Mouse (Mus musculus) embryonic facial prominence, embryonic 14.5 days (tissue): ENCODE measurements around the gene Ube2d3. TPM values are rescaled to one million over a fixed set of nuclear protein-coding genes. Genes with fewer than 3 reads are reported as not detected.
A peak's percentile ranks its signal among the peaks of the same experiment; 100 is the strongest.
"Not testable (repeated sequence)": the region's sequence is repeated elsewhere in the genome, so short reads cannot be mapped to it uniquely, and the experiment has no call there.

ENCODE experiments used
- ATAC-seq: fragments of 200-750 bp; cut with Nextera tagmentation; 2 replicates; pipeline ENCODE4 v1.8.0; 2017; ENCODE audit warnings: low read depth, moderate number of reproducible peaks, moderate TSS enrichment
- DNase-seq: peaks from one replicate; pipeline ENCODE4 v3.0.0-alpha.2; 2015; ENCODE audit warnings: low spot score
- H3K27ac ChIP-seq: fragments of 300-500 bp; sonication (generic); replicated peaks from 2 replicates; pipeline ENCODE4 v1.5.1; 2014; ENCODE audit warnings: low read depth, mild to moderate bottlenecking, low read length, moderate library complexity
- H3K27me3 ChIP-seq: fragments of 300-500 bp; sonication (generic); replicated peaks from 2 replicates; pipeline ENCODE4 v1.6.1; 2014; ENCODE audit warnings: low read length; ENCODE audit not compliant: control insufficient read depth, insufficient read depth
- H3K36me3 ChIP-seq: fragments of 300-500 bp; sonication (generic); 2 replicates; pipeline ENCODE4 v1.6.1; 2014; ENCODE audit warnings: low read length, mixed read lengths; ENCODE audit not compliant: control insufficient read depth, insufficient read depth
- H3K4me1 ChIP-seq: fragments of 300-500 bp; sonication (generic); 2 replicates; pipeline ENCODE4 v1.6.1; 2014; ENCODE audit warnings: antibody characterized with exemption, low read length; ENCODE audit not compliant: control insufficient read depth, insufficient read depth
- H3K4me2 ChIP-seq: fragments of 300-500 bp; sonication (generic); 2 replicates; pipeline ENCODE4 v1.6.1; 2014; ENCODE audit warnings: low read depth, mild to moderate bottlenecking, low read length, moderate library complexity, mixed read lengths
- H3K4me3 ChIP-seq: fragments of 300-500 bp; sonication (generic); 2 replicates; pipeline ENCODE4 v1.5.1; 2014; ENCODE audit warnings: low read depth, mild to moderate bottlenecking, low read length
- H3K9ac ChIP-seq: fragments of 300-500 bp; sonication (generic); 2 replicates; pipeline ENCODE4 v1.6.1; 2014; ENCODE audit warnings: low read depth, mild to moderate bottlenecking, low read length, moderate library complexity, mixed read lengths
- H3K9me3 ChIP-seq: fragments of 300-500 bp; sonication (generic); 2 replicates; pipeline ENCODE4 v1.6.1; 2016; ENCODE audit warnings: low read length; ENCODE audit not compliant: control insufficient read depth
- WGBS: fragments of 180-500 bp; shearing (Covaris S2); extraction: QIAGEN DNeasy Blood & Tissue Kit; methylation state at CpG from one replicate; pipeline ENCODE4 v1.1.7; 2014; 5-methylcytosine and 5-hydroxymethylcytosine counted together
- polyA plus RNA-seq: library from polyadenylated mRNA; unstranded; fragments of >200 nt; fragmentation: Nextera tagmentation; extraction: Ambion mirVana; gene quantifications from 2 replicates; pipeline ENCODE4 v1.2.1, GENCODE M21; 2014

Gene Ube2d3
- polyA plus RNA-seq, 1 experiment from 2014 or later, result 506 TPM

DNA sequence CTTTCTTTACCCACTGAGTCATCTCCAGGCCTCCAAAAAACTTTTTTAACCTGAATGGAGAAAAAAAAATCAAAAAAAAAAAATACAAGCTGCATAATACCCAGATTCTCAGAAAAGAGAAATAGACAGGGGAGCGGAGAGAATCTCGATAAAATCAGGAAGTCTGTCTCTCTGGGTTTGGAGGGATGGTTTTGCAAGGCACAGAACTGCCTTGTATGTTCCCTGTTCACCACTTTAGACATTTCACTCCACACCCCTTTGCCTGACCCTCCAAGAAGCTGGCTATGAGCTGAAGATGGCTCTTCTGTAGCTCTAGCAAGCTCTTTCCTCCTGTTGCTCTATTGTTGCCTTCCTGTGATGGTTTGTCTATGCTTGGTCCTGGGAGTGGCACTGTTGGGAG is 39.0 kb downstream of the Ube2d3 start:
- no peaks in the 10 kb centered on the region for H3K9me3 ChIP-seq
- H3K36me3 ChIP-seq, result no peaks in the 10 kb centered on the region
- H3K4me2 ChIP-seq, result no peak overlapping the region
- no peak overlapping the region for H3K27ac ChIP-seq
- no peak overlapping the region for H3K9ac ChIP-seq
- WGBS, result 91% methylated on average over 2 of the region's 2 CpGs
- DNase-seq, result no peak
- no peaks in the 10 kb centered on the region for H3K27me3 ChIP-seq
- H3K4me3 ChIP-seq, result no peak overlapping the region
- no peaks in the 10 kb centered on the region for H3K4me1 ChIP-seq
- ATAC-seq, result no peak

GRCm38 (mm10) chr3:135479090-135479489 is 41.1 kb downstream of the Ube2d3 start:
- H3K4me1 ChIP-seq, H3K36me3 ChIP-seq, DNase-seq, H3K27me3 ChIP-seq, H3K27ac ChIP-seq, H3K4me2 ChIP-seq, H3K9ac ChIP-seq, H3K9me3 ChIP-seq, ATAC-seq, H3K4me3 ChIP-seq: not testable (repeated sequence)
- 82% methylated on average over 5 of the region's 5 CpGs for WGBS

DNA sequence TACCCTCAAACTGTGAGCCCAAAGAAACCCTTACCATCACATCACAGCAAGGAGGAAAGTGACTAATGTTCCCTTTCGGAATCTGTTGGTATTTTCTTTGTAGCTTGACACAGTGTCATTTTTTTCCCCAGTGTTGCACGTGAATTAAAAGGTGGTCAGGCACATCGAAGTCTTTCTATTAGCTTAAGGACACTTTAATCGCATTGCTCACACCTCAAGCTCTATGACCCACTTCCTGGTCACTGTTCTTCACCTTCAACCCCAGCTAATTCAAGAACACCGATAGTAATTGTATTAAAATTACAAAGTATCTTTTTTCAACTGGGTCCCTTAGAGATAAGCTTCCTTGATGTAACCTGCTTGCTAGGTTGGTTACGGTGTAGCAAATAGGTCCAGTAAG is 42.8 kb downstream of the Ube2d3 start:
- Histone ChIP-seq H3K27me3 (no peaks in the 10 kb centered on the region), H3K27ac (no peak overlapping the region), H3K9me3 (no peaks in the 10 kb centered on the region), H3K4me3 (no peak overlapping the region), H3K9ac (no peak overlapping the region), H3K4me2 (no peak overlapping the region), H3K4me1 (no peaks in the 10 kb centered on the region; the same call in 1 of the 2 replicates), H3K36me3 (no peaks in the 10 kb centered on the region)
- WGBS, result 85% methylated on average over 6 of the region's 6 CpGs
- ATAC-seq (no peak), DNase-seq (no peak)

GRCm38 (mm10) chr3:135481608-135482007 is 43.7 kb downstream of the Ube2d3 start:
- 79% methylated on average over 3 of the region's 3 CpGs for WGBS
- no peak for ATAC-seq
- no peak for DNase-seq

GRCm38 (mm10) chr3:135484650-135485049 is 46.7 kb downstream of the Ube2d3 start:
- H3K4me3 ChIP-seq, result peak overlapping the region; percentile 57; the same call in 1 of the 2 replicates
- not testable (repeated sequence) for H3K9me3 ChIP-seq, H3K27me3 ChIP-seq, DNase-seq, H3K36me3 ChIP-seq, H3K9ac ChIP-seq, H3K27ac ChIP-seq, H3K4me1 ChIP-seq, ATAC-seq
- WGBS, result 85% methylated on average over 15 of the region's 15 CpGs
- peak overlapping the region; percentile 97 for H3K4me2 ChIP-seq

More at GRCm38 (mm10) chr3:135481608-135482007, 43.7 kb downstream of the Ube2d3 start:
- H3K27me3 ChIP-seq, result no peaks in the 10 kb centered on the region
- no peaks in the 10 kb centered on the region for H3K9me3 ChIP-seq
- H3K27ac ChIP-seq, result no peak overlapping the region
- H3K4me1 ChIP-seq, result no peaks in the 10 kb centered on the region; the same call in 1 of the 2 replicates
- no peak overlapping the region for H3K4me2 ChIP-seq
- H3K4me3 ChIP-seq, result no peak overlapping the region
- H3K9ac ChIP-seq, result no peak overlapping the region
- H3K36me3 ChIP-seq, result no peaks in the 10 kb centered on the region

GRCm38 (mm10) chr3:135485128-135485899 is 47.4 kb downstream of the Ube2d3 start, which contains the start of gene Manba:
Gene Manba, plus strand, starts transcription at chr3:135485611.
- Histone ChIP-seq H3K9ac (peak within 1 kb of the TSS; percentile 62), H3K4me2 (peak within 1 kb of the TSS; percentile 97), H3K9me3 (no peaks in the 10 kb centered on the region), H3K4me1 (no peaks in the 10 kb centered on the region; the same call in 1 of the 2 replicates), H3K27ac (no peak within 1 kb of the TSS), H3K27me3 (no peaks in the 10 kb centered on the region), H3K36me3 (no peaks in the 10 kb centered on the region), H3K4me3 (peak within 1 kb of the TSS; percentile 57)
- 2% methylated on average over 39 of the region's 48 CpGs for WGBS
- DNase-seq (peak; percentile 67), ATAC-seq (peak; percentile 96)

- no peak for DNase-seq
- Histone ChIP-seq H3K27ac (no peak overlapping the region), H3K9me3 (no peaks in the 10 kb centered on the region), H3K36me3 (no peaks in the 10 kb centered on the region), H3K4me2 (peak overlapping the region; percentile 97), H3K4me1 (no peaks in the 10 kb centered on the region; the same call in 1 of the 2 replicates), H3K27me3 (no peaks in the 10 kb centered on the region), H3K4me3 (peak overlapping the region; percentile 57), H3K9ac (peak overlapping the region; percentile 62)
- ATAC-seq, result no peak
- WGBS, result 18% methylated on average over 9 of the region's 9 CpGs
Measured at GRCm38 (mm10) chr3:135485900-135486241, 47.9 kb downstream of the Ube2d3 start.

DNA sequence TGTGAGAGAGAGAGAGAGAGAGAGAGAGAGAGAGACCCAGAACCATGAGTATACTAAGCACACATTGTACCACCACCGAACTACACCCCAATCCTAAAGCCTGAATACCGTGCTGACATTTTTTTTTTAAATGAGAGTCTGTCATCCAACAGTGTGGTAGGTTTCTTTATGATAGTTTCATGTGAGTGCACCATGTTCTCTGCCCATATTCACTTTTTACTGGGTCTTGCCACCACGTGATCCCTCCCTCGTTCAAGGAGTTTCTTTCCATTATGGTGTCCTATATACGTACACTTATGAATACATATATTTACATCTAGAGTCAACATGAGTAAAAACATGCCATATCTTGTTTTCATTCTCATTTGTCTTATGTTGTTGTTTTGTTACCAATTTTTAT is 48.4 kb downstream of the Ube2d3 start:
- no peak overlapping the region for H3K27ac ChIP-seq
- 81% methylated on average over 5 of the region's 5 CpGs for WGBS
- no peaks in the 10 kb centered on the region for H3K9me3 ChIP-seq
- no peaks in the 10 kb centered on the region for H3K27me3 ChIP-seq
- peak overlapping the region; percentile 97 for H3K4me2 ChIP-seq
- 0 out of 2 replicates have a peak overlapping the region, but pooled peaks have one; percentile 57 for H3K4me3 ChIP-seq
- no peak for DNase-seq
- ATAC-seq, result no peak
- H3K4me1 ChIP-seq, result no peaks in the 10 kb centered on the region; the same call in 1 of the 2 replicates
- peak overlapping the region; percentile 62; the same call in 1 of the 2 replicates for H3K9ac ChIP-seq
- no peaks in the 10 kb centered on the region for H3K36me3 ChIP-seq

DNA sequence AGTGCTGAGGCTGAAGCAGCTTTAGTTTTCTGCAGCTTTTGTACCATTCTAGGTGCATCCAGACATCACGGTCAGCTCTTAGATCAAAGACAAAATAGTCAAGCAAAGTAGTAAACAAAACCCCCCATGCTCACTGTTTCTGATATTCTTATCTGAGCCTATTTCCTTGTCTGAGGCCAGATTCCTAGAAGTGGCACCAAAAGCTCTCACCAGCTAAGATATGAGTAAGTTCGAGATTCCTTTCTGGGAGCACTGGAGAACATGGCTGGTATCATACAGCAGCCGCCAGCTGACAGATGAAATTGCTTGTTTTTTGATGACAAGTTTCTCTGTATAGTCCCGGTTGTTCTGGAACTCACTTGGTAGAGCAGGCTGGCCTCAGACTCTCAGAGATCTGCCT is 49.9 kb downstream of the Ube2d3 start:
- no peak overlapping the region for H3K4me2 ChIP-seq
- no peaks in the 10 kb centered on the region; the same call in 1 of the 2 replicates for H3K4me1 ChIP-seq
- no peak overlapping the region for H3K9ac ChIP-seq
- no peaks in the 10 kb centered on the region for H3K27me3 ChIP-seq
- WGBS, result 78% methylated on average over 4 of the region's 4 CpGs
- no peaks in the 10 kb centered on the region for H3K36me3 ChIP-seq
- no peak for DNase-seq
- H3K27ac ChIP-seq, result no peak overlapping the region
- no peaks in the 10 kb centered on the region for H3K9me3 ChIP-seq
- no peak for ATAC-seq
- no peak overlapping the region for H3K4me3 ChIP-seq
